Mouse (Mus musculus) neural tube, embryonic 12.5 days (tissue): Measurements from ENCODE around the gene Sirpb1b. TPM values are rescaled to one million over a fixed set of nuclear protein-coding genes. Genes with fewer than 3 reads are reported as not detected.
"Not testable (repeated sequence)": the region's sequence is repeated elsewhere in the genome, so short reads cannot be mapped to it uniquely, and the experiment has no call there.

ENCODE experiments used
- ATAC-seq: fragments of 200-750 bp; cut with Nextera tagmentation; 2 replicates; pipeline ENCODE4 v1.8.0; 2017; ENCODE audit warnings: low read depth, mild to moderate bottlenecking, moderate TSS enrichment, moderate library complexity; ENCODE audit not compliant: low FRiP score
- H3K27ac ChIP-seq: fragments of 300-500 bp; sonication (generic); 2 replicates; pipeline ENCODE4 v1.5.1; 2016
- H3K27me3 ChIP-seq: fragments of 300-500 bp; sonication (generic); replicated peaks from 2 replicates; pipeline ENCODE4 v1.6.1; 2016; ENCODE audit warnings: mild to moderate bottlenecking
- H3K36me3 ChIP-seq: fragments of 300-500 bp; sonication (generic); 2 replicates; pipeline ENCODE4 v1.6.1; 2016; ENCODE audit warnings: mild to moderate bottlenecking
- H3K4me1 ChIP-seq: fragments of 300-500 bp; sonication (generic); 2 replicates; pipeline ENCODE4 v1.6.1; 2016
- H3K4me2 ChIP-seq: fragments of 300-500 bp; sonication (generic); replicated peaks from 2 replicates; pipeline ENCODE4 v1.6.1; 2016; ENCODE audit warnings: mild to moderate bottlenecking
- H3K4me3 ChIP-seq: fragments of 300-500 bp; sonication (generic); 2 replicates; pipeline ENCODE4 v1.5.1; 2016
- H3K9ac ChIP-seq: fragments of 300-500 bp; sonication (generic); 2 replicates; pipeline ENCODE4 v1.6.1; 2016; ENCODE audit warnings: mild to moderate bottlenecking
- H3K9me3 ChIP-seq: fragments of 300-500 bp; sonication (generic); 2 replicates; pipeline ENCODE4 v1.6.1; 2016; ENCODE audit warnings: mild to moderate bottlenecking
- whole genome bisulfite sequencing: fragments of 180-500 bp; shearing (Covaris S2); methylation state at CpG from one replicate; pipeline ENCODE4 v1.1.7; 2016; 5-methylcytosine and 5-hydroxymethylcytosine counted together
- polyA plus RNA-seq: library from polyadenylated mRNA; unstranded; fragments of >200 nt; fragmentation: Nextera tagmentation; extraction: Ambion mirVana; gene quantifications from 2 replicates; pipeline ENCODE4 v1.2.1, GENCODE M21; 2016

Sirpb1b gene
- not detected in 2 replicates for polyA plus RNA-seq

- H3K9ac ChIP-seq, H3K4me3 ChIP-seq, ATAC-seq, H3K27me3 ChIP-seq, H3K27ac ChIP-seq, H3K4me2 ChIP-seq, H3K4me1 ChIP-seq, H3K36me3 ChIP-seq, H3K9me3 ChIP-seq: not testable (repeated sequence)
- 75% methylated on average over 1 of the region's 1 CpGs for WGBS
Observed at GRCm38 (mm10) chr3:15574887-15575286, at the start of gene Sirpb1b. TSS of gene Sirpb1b (minus strand) at chr3:15575065.

GRCm38 (mm10) chr3:15590377-15591117, 15.7 kb upstream of the Sirpb1b start:
- not testable (repeated sequence) for H3K9ac ChIP-seq, H3K36me3 ChIP-seq, ATAC-seq, H3K27me3 ChIP-seq, H3K4me1 ChIP-seq, H3K4me3 ChIP-seq, H3K27ac ChIP-seq, H3K4me2 ChIP-seq, H3K9me3 ChIP-seq
- 87% methylated on average over 2 of the region's 2 CpGs for WGBS

DNA sequence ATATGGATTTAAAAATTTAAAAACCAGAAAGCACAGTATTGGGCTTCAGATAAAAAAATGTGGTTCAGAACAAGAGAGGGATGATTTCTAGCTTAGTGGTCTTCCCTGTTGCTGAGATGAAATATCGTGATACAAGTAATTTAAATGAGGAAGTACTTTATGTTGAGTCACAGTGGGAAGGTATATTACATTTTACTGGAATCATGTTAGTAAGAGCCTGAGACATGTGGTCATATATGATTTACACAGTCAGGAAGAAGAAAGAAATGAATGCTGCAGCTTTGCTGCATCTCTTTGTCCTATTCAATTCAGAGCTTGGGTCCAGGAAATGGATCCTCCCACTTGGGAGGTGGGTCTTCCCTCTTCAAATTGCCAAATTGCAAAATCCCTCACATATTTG, 11.8 kb upstream of the Sirpb1b start:
- peaks cover 12% of the 10 kb centered on the region for H3K9me3 ChIP-seq
- ATAC-seq, H3K27me3 ChIP-seq, H3K4me1 ChIP-seq, H3K36me3 ChIP-seq, H3K27ac ChIP-seq, H3K4me2 ChIP-seq, H3K4me3 ChIP-seq, H3K9ac ChIP-seq: not testable (repeated sequence)
- 91% methylated on average over 1 of the region's 1 CpGs for WGBS

DNA sequence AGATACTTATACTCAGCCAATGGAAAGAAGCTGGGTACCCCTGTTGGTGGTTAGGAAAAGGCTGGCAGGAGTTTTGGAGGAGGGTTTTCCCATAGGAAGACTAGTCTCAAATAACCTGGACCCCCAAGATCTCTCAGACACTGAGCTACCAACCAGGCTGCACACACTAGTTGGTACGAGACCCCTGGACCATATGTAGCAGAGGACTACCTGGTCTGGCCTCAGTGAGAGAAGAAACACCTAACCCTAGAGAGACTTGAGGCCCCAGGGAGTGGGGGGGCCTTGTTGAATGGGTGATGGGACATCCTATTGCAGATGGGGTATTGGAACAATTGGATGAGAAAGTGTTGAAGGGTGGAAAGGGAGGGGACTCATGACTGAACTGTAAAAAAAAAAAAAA, 8.6 kb upstream of the Sirpb1b start:
- Histone ChIP-seq H3K27ac (no peak overlapping the region), H3K36me3 (no peaks in the 10 kb centered on the region), H3K9ac (no peak overlapping the region), H3K9me3 (peaks cover 12% of the 10 kb centered on the region), H3K27me3 (no peaks in the 10 kb centered on the region), H3K4me2 (no peak overlapping the region), H3K4me3 (no peak overlapping the region), H3K4me1 (no peaks in the 10 kb centered on the region)
- 92% methylated on average over 1 of the region's 1 CpGs for WGBS
- no peak for ATAC-seq

GRCm38 (mm10) chr3:15582948-15583347, 8.1 kb upstream of the Sirpb1b start:
- H3K27ac ChIP-seq, H3K4me3 ChIP-seq, H3K27me3 ChIP-seq, H3K9ac ChIP-seq, H3K36me3 ChIP-seq, H3K4me1 ChIP-seq, H3K4me2 ChIP-seq, ATAC-seq: not testable (repeated sequence)
- peaks cover 12% of the 10 kb centered on the region for H3K9me3 ChIP-seq
- WGBS = 87% methylated on average over 3 of the region's 3 CpGs

DNA sequence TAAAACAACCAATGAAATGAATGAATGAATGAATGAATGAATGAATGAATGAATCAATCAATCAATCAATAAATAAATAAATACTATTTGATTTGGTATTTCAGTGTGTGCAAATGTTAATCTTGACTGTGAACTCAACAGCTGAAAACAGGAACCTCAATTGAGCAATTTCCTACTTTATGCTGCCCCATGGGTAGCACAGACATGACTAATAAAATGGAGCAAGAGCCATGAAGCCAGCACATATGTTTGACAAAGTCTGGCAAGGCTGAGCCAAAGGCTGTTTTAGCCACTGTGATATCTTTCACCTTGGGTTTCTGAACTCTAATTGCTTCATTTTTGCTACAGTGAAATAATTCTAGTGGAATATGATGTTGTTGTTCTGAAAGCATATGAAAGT, 1.6 kb upstream of the Sirpb1b start:
- not testable (repeated sequence) for H3K9me3 ChIP-seq, H3K27ac ChIP-seq, H3K27me3 ChIP-seq, H3K4me3 ChIP-seq, H3K4me2 ChIP-seq, H3K4me1 ChIP-seq, H3K36me3 ChIP-seq, H3K9ac ChIP-seq
- peak; percentile 33; the same call in 1 of the 2 replicates for ATAC-seq

GRCm38 (mm10) chr3:15528589-15528988, 46.3 kb downstream of the Sirpb1b start:
- no peak for ATAC-seq
- H3K36me3 ChIP-seq = no peaks in the 10 kb centered on the region
- no peak overlapping the region for H3K9ac ChIP-seq
- H3K4me2 ChIP-seq = no peak overlapping the region
- H3K9me3 ChIP-seq = peaks cover 5% of the 10 kb centered on the region
- H3K4me3 ChIP-seq = no peak overlapping the region
- H3K27me3 ChIP-seq = no peaks in the 10 kb centered on the region
- no peaks in the 10 kb centered on the region for H3K4me1 ChIP-seq
- H3K27ac ChIP-seq = no peak overlapping the region

- H3K36me3 ChIP-seq, H3K4me1 ChIP-seq, H3K9ac ChIP-seq, H3K27ac ChIP-seq, H3K9me3 ChIP-seq, H3K27me3 ChIP-seq, H3K4me3 ChIP-seq, ATAC-seq, H3K4me2 ChIP-seq: not testable (repeated sequence)
- WGBS = 88% methylated on average over 11 of the region's 11 CpGs
Observed at GRCm38 (mm10) chr3:15513608-15514007, 61.3 kb downstream of the Sirpb1b start.

DNA sequence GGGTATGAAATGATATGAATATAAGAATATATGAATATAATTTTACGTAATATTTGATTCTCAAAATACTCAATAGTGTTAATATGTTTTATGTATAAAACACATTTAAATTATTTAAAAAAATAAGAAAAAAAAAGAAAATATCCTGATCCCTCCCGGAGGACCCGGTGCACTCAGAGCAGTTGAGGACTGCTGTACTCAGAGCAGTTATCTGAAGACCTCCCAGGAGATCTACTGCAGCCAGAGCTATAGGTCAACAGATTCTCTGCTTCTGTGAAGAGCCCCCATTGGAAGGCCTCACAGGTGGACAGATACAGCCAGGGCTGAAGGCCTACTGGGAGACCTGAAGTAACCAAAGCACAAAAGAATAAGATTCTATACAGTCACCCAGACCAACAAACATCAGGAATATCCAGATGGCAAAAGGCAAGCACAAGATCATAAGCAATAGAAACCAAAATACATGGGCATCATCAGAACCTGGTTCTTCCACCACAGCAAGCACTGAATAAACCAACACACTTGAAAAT, 67.0 kb downstream of the Sirpb1b start:
- H3K27me3 ChIP-seq, H3K9me3 ChIP-seq, ATAC-seq, H3K4me1 ChIP-seq, H3K9ac ChIP-seq, H3K4me3 ChIP-seq, H3K36me3 ChIP-seq, H3K27ac ChIP-seq, H3K4me2 ChIP-seq: not testable (repeated sequence)
- 79% methylated on average over 3 of the region's 3 CpGs for WGBS

DNA sequence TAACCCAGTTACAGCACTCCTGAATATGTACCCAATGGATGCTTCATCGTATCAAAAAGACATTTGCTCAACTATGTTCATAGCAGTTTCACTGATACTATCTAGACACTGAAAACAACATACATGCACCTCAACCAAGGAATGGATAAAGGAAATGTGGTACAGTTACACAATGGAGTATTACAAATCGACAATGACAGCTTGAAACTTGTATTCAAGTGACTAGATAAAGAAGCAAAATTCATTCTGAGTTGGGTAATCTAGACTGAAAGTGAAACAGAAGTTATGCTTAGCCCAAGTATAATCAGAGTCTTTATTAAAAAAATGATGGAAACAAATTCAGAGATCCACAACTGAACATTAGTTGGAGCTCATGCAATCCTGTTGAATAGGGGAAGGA, 100.0 kb downstream of the Sirpb1b start:
- not testable (repeated sequence) for H3K27ac ChIP-seq, H3K9ac ChIP-seq, H3K4me1 ChIP-seq, H3K36me3 ChIP-seq, H3K4me2 ChIP-seq, ATAC-seq, H3K9me3 ChIP-seq, H3K4me3 ChIP-seq, H3K27me3 ChIP-seq
- 69% methylated on average over 2 of the region's 2 CpGs for WGBS

- WGBS = 79% methylated on average over 1 of the region's 3 CpGs
- H3K4me3 ChIP-seq = not testable (repeated sequence)
Observed at GRCm38 (mm10) chr3:15470158-15470557, 104.7 kb downstream of the Sirpb1b start.

More at GRCm38 (mm10) chr3:15470158-15470557, 104.7 kb downstream of the Sirpb1b start:
- H3K27ac ChIP-seq, ATAC-seq, H3K36me3 ChIP-seq, H3K4me2 ChIP-seq, H3K27me3 ChIP-seq, H3K9ac ChIP-seq, H3K9me3 ChIP-seq, H3K4me1 ChIP-seq: not testable (repeated sequence)
